Mouse (Mus musculus): Measurements from ENCODE around the gene Pak4. TPM values are rescaled to one million over a fixed set of nuclear protein-coding genes. Genes with fewer than 3 reads are reported as not detected.
"Not testable (repeated sequence)": the region's sequence is repeated elsewhere in the genome, so short reads cannot be mapped to it uniquely, and the experiment has no call there.

Pak4 gene
- total RNA-seq, 4 experiments from 2014 or later, result 28.5 to 37.2 (median 34.0) TPM

- DNase-seq, result no peak
These were observed 36.0 kb downstream of the Pak4 start for GRCm38 (mm10) chr7:28561967-28562366.

- no peak for DNase-seq
These were observed 37.1 kb downstream of the Pak4 start for GRCm38 (mm10) chr7:28560856-28561255.

DNA sequence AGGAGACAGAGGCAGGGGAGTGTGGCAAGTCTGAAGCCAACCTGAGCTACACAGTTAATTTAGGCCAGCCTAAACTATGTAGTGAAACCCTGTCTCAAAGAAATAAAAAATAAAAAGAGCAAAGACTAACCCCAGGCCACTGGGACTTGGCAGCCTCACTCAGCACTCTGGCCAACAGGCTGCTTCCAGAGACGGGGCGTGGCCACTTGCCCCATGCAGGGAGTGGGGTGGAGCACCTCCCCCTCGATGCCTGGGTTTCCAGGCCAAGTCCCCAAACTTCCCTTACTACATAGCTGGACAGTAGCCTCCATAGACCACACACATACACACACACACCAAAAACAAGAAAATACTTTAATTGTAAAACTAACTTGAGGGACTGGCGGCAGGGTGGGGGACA lies 39.5 kb downstream of the Pak4 start:
- DNase-seq, result no peak

DNA sequence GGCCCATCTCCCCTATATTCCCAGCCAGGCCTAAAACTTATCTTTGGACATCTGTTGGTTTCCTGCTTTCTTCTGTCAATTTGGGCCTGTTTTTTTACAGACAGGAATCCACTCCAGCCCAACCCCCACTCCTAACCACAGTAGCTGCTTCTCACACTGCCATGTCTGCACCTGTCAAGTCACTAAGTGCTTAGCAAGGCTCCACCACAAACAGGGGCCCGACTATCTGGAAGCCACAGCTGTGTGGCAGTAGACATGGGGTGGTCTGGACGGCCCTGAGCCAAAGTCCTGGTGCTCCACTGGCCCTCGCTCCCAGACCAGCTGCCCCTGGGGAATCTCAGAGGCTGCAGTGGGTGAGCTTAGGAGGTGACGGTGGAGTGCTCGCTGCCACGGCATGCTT lies 40.3 kb downstream of the Pak4 start:
- no peak for DNase-seq

- no peak for DNase-seq
These were observed 40.9 kb downstream of the Pak4 start for GRCm38 (mm10) chr7:28557069-28557468.

- DNase-seq, result no peak
These were observed 41.9 kb downstream of the Pak4 start for GRCm38 (mm10) chr7:28555939-28556535.

- DNase-seq, result no peak
These were observed 44.9 kb downstream of the Pak4 start for GRCm38 (mm10) chr7:28553076-28553475.

DNA sequence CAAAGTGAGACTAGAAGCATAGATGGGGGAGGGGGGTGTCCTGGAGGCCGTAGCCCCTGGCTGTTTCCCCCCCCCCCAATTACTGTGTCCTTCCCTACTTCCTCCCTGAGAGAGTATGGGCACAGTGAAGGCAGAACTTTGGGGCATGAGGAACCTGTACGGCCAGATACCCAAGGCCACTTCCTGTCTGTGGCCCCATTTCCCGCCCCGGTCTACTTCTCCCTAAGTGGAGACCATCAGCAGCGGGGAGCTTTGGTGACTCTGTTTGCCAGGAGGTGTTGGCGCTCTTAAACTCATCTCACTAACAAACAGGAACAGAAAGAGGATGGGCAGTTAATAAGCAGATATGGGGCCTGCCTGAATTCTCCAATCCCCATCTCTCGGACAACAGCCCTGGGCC lies 50.4 kb downstream of the Pak4 start:
- DNase-seq, result no peak

- DNase-seq, result no peak
These were observed 50.8 kb downstream of the Pak4 start, which contains the start of gene Nccrp1 for GRCm38 (mm10) chr7:28547154-28547553. Gene Nccrp1, minus strand, starts transcription at chr7:28547254.

GRCm38 (mm10) chr7:28546649-28547048 lies 51.3 kb downstream of the Pak4 start:
- DNase-seq, result no peak

- no peak for DNase-seq
These were observed 52.1 kb downstream of the Pak4 start for GRCm38 (mm10) chr7:28545891-28546210.

GRCm38 (mm10) chr7:28545048-28545890 lies 52.7 kb downstream of the Pak4 start:
- no peak for DNase-seq

- no peak for DNase-seq
These were observed 53.9 kb downstream of the Pak4 start for GRCm38 (mm10) chr7:28544051-28544601.

GRCm38 (mm10) chr7:28540526-28540925 lies 57.5 kb downstream of the Pak4 start, which contains the start of gene Sycn:
Gene Sycn, plus strand, starts transcription at chr7:28540885.
- no peak for DNase-seq

DNA sequence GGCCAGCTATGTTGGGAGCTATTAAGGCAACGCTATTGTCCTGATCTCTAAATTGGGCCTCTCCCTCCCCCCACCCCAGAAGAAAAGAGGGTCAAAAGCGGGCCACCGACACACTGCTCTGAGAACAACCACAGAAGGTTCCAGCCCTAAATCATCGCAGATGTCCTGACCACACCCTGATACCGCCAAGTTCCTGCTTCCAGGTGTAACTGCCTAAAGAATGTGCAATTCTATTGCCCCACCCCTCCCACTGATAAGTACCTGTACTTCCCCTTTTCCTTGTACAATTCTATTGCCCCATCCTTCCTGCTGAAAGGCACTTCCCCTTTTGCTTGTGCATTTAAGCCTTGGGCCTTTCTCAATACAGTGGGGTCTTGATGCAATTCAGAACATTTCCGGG lies 59.1 kb downstream of the Pak4 start:
- not testable (repeated sequence) for DNase-seq

DNA sequence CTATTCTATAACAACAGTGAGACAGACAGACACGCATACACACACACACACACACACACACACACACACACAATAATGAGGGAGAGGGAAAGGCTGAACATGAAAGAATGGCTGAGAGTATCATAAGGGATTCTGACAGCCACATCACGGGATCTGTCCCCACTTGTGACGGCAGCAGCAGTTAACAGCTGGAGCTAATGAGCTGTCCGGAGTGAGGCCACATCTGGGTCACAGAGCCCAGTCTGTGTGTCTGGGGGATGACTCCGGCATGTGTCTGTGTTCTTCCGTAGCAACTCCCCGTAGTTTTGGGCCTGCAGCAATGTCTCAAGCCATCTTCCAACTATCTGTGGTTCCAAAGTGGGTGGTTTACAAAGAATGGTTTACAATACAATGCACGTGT lies 66.0 kb downstream of the Pak4 start:
- DNase-seq, result no peak

GRCm38 (mm10) chr7:28527922-28528719 lies 69.9 kb downstream of the Pak4 start:
- peak; percentile 75 for DNase-seq

DNA sequence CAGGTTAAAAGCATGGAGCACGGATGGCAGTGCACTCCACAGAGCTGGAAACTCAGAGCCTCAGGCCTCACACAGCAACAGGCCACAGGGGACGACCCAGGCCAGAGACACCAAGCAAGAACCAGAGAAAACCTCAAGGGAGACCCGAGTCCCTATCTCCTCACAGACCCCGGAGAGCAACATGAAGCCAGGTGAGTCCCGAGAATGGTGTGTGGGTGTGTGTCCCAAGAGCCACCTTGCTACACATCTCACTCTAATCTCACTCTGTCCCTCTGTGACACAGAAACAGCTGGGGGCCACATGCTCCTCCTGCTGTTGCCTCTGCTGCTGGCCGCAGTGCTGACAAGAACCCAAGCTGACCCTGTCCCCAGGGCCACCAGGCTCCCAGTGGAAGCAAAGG lies 75.4 kb downstream of the Pak4 start, which contains the start of gene Ifnl3:
TSS of gene Ifnl3 (plus strand) at position 301 of the 400 bp plus-strand sequence.
- DNase-seq, result not testable (repeated sequence)

DNA sequence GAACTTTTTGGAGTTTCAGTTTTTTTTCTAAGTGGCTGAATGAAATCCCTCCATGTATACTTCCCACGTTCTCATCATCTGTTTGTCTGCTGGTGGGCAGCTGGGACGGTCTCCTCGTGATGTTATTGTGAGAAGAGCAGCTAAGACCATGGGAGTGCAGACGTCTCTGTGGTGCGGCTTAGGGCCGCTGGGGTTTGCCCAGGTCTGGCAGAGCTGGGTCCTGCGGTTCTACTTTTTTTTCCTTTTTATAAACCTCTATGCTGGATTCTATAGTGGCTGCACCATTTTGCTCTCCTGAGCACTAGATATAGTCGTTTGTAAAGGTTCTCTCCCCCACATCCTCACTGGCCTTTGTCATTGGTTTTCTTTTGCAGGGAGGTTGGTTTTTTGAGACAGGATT lies 86.5 kb downstream of the Pak4 start:
- no peak for DNase-seq

DNA sequence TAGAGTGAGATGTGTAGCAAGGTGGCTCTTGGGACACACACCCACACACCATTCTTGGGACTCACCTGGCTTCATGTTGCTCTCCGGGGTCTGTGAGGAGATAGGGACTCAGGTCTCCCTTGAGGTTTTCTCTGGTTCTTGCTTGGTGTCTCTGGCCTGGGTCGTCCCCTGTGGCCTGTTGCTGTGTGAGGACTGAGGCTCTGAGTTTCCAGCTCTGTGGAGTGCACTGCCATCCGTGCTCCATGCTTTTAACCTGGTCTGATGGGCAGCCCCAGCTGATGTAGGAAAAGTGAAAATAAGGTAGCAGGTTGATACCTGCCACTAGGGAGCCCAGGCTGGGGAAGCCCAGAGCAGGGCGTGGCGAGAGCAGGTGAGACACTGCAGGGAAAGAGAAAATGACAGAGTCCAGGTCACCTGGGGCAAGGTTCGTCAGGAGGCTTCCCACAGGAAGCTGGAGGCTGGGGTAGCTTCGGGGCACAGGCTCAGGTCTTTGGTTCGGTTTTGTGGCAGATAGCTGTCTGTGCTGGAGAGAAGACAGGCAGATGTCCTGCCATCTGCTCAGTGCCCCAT lies 87.5 kb downstream of the Pak4 start, which contains the start of gene Ifnl2:
TSS of gene Ifnl2 (minus strand) at position 51 of the 570 bp plus-strand sequence.
- not testable (repeated sequence) for DNase-seq

DNA sequence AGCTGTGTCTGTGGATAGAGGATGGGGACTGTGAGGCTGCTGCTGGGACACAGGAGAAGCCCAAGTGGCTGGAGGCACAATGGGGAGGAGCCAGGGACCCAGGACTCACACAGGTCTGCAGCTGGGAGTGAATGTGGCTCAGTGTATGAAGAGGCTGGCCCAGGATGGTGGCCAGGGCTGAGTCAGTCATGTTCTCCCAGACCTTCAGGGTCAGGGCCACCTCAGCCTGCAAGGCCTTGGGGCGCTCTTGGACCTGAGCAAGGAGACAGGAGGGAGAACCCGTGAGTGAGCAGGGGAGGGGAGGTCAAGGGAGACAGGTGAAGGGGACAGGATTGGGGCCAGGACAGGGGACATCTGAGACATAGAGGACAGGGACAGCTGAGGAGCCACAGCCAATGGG lies 88.9 kb downstream of the Pak4 start:
- peak; percentile 44 for DNase-seq

Measured in adrenal gland, adult 8-10 months (tissue).